ENCODE assay signal across 16 mouse cellular contexts in the genomic region with DNA sequence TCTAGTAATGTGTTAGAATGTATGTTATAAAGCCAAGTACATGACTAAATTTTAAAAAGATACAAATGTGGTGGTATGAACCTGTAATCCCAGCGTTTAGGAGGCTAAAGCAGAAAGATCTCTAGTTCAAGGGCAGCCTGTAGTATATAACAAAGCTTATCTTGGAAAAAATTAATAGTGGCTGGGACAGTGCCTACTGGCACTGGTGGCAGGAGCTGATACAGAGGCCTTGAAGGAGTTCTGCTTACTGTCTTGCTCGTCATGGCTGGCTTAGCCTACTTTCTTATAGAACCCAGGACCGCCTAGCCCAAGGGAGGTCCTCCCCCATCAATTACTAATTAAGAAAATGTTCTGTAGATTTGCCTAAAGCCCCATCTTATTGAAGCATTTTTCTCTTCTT.
"Had no signal": no experiment of that assay in that cellular context is flagged by ENCODE, and none has a peak within 500 bp of the region (broad histone marks: within the 10 kb centered on the region; RNA-seq: fewer than 3 reads in every experiment).

No protein-coding gene starts in this region.

- H3K4me1 ChIP-seq: midbrain, embryonic 12.5 days; midbrain, embryonic 15.5 days; neural tube, embryonic 12.5 days; stomach, embryonic 15.5 days had no signal

- H3K9me3 ChIP-seq: lung, embryonic 15.5 days; midbrain, embryonic 12.5 days; midbrain, embryonic 15.5 days; stomach, embryonic 15.5 days had no signal

- H3K27me3 ChIP-seq: lung, embryonic 15.5 days; midbrain, embryonic 12.5 days; midbrain, embryonic 15.5 days; neural tube, embryonic 12.5 days; stomach, embryonic 15.5 days had no signal

- H3K36me3 ChIP-seq: midbrain, embryonic 12.5 days; midbrain, embryonic 15.5 days; neural tube, embryonic 12.5 days had no signal

- H3K4me2 ChIP-seq: lung, embryonic 15.5 days; midbrain, embryonic 12.5 days; midbrain, embryonic 15.5 days; neural tube, embryonic 12.5 days; stomach, embryonic 15.5 days had no signal

- DNase-seq: lung, adult 2 months; lung, postnatal 14 days; lung, postnatal 36 days; right cerebral cortex, postnatal 14 days; thymus, adult 2 months; thymus, postnatal 25 days; thymus, postnatal 4 days had no signal

- H3K4me3 ChIP-seq: lung, embryonic 15.5 days; midbrain, embryonic 12.5 days; midbrain, embryonic 15.5 days; neural tube, embryonic 12.5 days; stomach, embryonic 15.5 days had no signal

- H3K27ac ChIP-seq: liver, embryonic 14.5 days; lung, embryonic 15.5 days; macrophage; midbrain, embryonic 12.5 days; midbrain, embryonic 15.5 days; neural tube, embryonic 12.5 days; stomach, embryonic 15.5 days; stomach, postnatal 0 days had no signal

- H3K9ac ChIP-seq: liver, embryonic 14.5 days; lung, embryonic 15.5 days; midbrain, embryonic 12.5 days; midbrain, embryonic 15.5 days; neural tube, embryonic 12.5 days; stomach, embryonic 15.5 days had no signal

- ATAC-seq: lung, postnatal 0 days; midbrain, embryonic 15.5 days had no signal
